Mouse (Mus musculus): ENCODE measurements at regions not wholly inside any gene's neighbourhood (a gene's known extent, or its start where the extent isn't known, plus 50 kb on each side); places are given as distances from the start of the nearest gene placed in this dataset.

DNA sequence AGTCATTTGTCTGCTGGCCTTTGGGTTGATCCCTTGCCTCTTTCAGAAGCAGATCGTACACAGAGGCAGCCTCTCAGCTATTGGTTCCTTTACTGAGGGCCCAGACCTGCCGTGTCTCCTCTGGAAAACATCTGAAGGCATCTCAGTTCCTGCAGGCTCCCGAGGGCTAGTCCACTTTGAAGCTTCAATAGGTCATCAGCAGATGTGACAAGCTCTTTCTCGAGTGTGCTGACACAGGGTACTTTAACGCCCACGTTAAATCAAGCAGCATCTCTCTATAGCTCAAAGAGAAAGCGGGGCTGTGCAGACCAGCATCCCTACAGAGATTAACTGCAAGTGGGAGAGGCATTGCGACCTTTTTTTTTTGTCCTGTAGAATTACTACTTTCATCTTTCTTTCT, 96.0 kb upstream of the Phyhipl start:
- Histone ChIP-seq H3K27ac (no peak overlapping the region), H3K36me3 (no peaks in the 10 kb centered on the region), H3K27me3 (ENCODE audit: low read depth, poor library complexity, severe bottlenecking) (no peaks in the 10 kb centered on the region), H3K4me1 (no peaks in the 10 kb centered on the region), H3K4me3 (no peak overlapping the region), H3K9me3 (replicated peaks) (no peaks in the 10 kb centered on the region)
- DNase-seq (ENCODE audit: low spot score): no peak
- WGBS: 54% methylated on average over 8 of the region's 8 CpGs

DNA sequence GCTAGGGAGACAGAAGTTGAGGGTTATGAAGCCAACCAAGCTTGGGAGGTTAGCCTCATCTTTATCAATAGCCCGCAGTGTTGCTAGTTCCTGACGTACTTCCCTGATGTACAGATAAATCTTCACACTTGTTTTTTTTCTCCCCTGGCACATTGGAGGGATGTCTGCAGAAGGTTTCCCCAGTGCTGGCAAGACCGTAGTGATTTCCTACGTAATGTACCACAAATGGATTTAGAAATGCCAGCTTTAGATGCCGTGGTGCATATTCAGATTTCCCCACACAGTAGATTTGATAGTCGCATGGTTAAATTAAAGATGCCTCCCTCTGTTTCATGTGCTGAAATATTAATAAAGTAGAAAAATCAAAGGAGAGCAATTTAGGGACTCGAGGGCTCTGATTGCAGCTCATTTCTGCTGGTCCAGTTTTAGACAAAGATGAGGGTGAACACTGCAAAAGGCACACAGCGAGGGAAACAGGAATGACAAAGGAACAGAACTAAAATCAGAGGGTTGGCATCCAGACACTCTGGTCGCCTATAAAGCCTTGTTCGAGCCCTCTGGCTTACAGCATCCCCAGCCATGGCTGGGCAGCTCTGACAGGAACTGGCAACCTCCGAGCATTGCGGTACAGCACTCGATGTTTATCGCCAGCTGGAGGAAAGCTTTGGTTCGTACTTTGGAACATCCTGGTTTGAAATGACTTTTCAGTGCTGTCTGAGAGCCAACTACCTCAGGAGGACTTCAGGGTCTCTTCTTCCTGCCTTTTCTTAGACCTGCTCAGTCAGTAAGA, 94.8 kb upstream of the Phyhipl start:
- Histone ChIP-seq H3K27me3 (ENCODE audit: low read depth, poor library complexity, severe bottlenecking) (no peaks in the 10 kb centered on the region), H3K36me3 (no peaks in the 10 kb centered on the region), H3K4me3 (no peak overlapping the region), H3K4me1 (no peaks in the 10 kb centered on the region), H3K27ac (no peak overlapping the region), H3K9me3 (replicated peaks) (no peaks in the 10 kb centered on the region)
- WGBS: 93% methylated on average over 15 of the region's 15 CpGs
- no peak for DNase-seq (ENCODE audit: low spot score)

DNA sequence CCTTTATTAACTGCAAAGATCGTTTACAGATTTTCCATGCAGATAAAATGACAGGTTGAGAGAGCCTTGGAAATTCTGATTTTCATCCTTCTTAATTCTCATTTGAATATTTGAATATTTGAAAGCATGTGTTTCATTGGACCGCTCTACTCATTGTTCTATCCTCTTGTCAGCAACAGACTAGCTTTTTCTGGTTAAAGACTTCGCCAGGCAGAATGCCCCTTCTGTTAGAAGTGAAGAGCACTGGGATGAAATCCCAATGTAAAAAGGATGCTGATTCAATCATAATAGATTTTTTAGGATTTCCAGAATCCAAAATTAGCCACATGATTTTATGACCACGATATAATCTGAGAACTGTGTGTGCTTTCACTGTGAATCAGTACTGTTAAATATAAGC, 90.8 kb upstream of the Phyhipl start:
- WGBS: 92% methylated on average over 4 of the region's 4 CpGs
- no peaks in the 10 kb centered on the region for H3K4me1 ChIP-seq
- no peaks in the 10 kb centered on the region for H3K9me3 ChIP-seq (replicated peaks)
- H3K4me3 ChIP-seq: no peak overlapping the region
- no peaks in the 10 kb centered on the region for H3K36me3 ChIP-seq
- H3K27ac ChIP-seq: no peak overlapping the region
- no peaks in the 10 kb centered on the region for H3K27me3 ChIP-seq (ENCODE audit: low read depth, poor library complexity, severe bottlenecking)
- no peak for DNase-seq (ENCODE audit: low spot score)

DNA sequence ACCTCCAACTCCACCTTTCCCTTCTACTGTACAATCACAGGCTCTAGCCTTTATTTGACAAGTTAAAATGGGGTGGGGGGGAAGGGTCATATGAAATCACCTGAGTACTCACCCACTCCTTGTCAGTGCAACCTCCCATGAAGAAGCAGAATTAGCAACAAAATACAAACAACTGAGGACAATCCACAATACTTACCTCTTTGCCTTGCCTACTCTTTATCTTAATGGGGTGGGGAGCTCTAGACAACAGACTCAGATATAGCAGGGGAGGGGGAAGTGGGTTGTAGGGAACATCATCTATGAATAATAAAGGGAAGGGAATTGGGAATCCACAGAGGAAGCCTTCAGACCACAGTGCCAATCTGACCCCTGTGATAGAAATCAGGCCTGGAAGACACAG, 86.1 kb upstream of the Phyhipl start:
- H3K9me3 ChIP-seq (replicated peaks): no peaks in the 10 kb centered on the region
- no peak overlapping the region for H3K4me3 ChIP-seq
- DNase-seq (ENCODE audit: low spot score): no peak
- H3K4me1 ChIP-seq: no peaks in the 10 kb centered on the region
- H3K27me3 ChIP-seq (ENCODE audit: low read depth, poor library complexity, severe bottlenecking): no peaks in the 10 kb centered on the region
- H3K27ac ChIP-seq: no peak overlapping the region
- H3K36me3 ChIP-seq: no peaks in the 10 kb centered on the region

DNA sequence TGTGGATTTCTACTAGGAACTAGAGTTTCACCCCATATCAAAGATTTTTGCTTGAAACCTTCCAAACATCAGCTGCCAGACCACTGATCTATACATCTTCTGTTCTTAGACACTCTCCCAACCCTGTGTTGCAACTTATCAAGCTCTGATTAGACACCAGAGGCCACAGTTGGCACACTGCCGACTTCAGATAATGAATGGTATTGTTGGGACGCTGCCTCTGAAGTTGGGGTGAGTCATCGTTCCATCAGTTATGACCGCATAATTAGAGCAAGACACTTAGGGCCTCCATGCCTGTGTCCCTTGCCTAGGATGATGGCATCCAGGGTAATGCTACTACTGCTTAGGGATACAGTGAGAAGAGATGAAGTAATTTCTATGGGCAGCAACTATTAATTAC, 84.3 kb upstream of the Phyhipl start:
- Histone ChIP-seq H3K27ac (no peak overlapping the region), H3K4me1 (no peaks in the 10 kb centered on the region), H3K4me3 (no peak overlapping the region), H3K27me3 (ENCODE audit: low read depth, poor library complexity, severe bottlenecking) (no peaks in the 10 kb centered on the region), H3K9me3 (replicated peaks) (no peaks in the 10 kb centered on the region), H3K36me3 (no peaks in the 10 kb centered on the region)
- DNase-seq (ENCODE audit: low spot score): no peak
- 92% methylated on average over 4 of the region's 4 CpGs for WGBS

DNA sequence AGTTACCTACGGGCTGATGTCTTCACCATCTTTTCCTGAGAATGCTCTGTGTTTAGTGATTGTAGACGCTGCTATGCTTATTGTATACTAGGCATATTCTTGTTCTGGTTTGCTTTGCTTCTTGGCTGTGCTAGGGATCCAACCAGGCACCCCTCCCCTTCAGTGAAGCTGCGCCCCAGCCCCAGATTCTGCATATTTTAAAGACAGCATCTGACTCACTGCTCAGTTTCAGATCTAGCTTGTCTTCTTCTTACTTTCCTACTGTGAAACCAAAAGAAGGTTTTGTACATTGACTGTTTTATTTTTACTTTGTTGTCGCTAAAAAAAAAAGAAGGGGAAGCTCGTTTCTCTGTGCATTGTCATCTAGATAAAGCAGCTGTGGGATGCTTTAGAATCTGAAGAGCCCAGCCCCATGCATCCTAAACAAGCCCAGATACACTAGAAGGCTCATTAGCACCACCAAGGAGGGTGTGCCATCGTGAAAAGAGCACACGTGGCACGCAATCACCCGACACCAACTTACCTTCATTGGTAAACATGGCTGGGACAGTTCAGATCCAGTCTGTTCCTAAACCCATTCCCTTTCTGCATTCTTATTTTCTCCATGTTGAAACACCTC, 83.7 kb upstream of the Phyhipl start:
- Histone ChIP-seq H3K27ac (no peak overlapping the region), H3K4me1 (no peaks in the 10 kb centered on the region), H3K36me3 (no peaks in the 10 kb centered on the region), H3K27me3 (ENCODE audit: low read depth, poor library complexity, severe bottlenecking) (no peaks in the 10 kb centered on the region), H3K4me3 (no peak overlapping the region), H3K9me3 (replicated peaks) (no peaks in the 10 kb centered on the region)
- WGBS: 86% methylated on average over 9 of the region's 9 CpGs
- no peak for DNase-seq (ENCODE audit: low spot score)

DNA sequence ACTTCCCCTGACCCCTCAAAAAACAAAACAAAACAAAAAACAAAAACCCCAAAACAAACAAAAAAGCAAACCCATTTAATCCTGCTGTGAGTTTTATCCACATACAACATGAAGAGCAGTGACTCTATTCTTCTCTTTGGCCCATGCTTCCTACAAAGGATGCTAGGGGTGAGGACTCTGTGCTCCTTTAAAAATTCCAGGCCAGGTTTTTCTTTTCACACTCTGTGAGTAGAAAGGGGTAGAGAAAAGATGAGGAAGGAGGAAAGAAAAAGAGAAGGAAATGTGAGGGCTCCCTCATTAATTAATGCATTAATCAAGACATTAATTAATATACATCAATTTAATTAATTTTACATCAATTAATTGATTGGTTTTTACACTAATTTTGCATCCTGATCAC, 82.9 kb upstream of the Phyhipl start:
- H3K36me3 ChIP-seq: no peaks in the 10 kb centered on the region
- H3K27me3 ChIP-seq (ENCODE audit: low read depth, poor library complexity, severe bottlenecking): no peaks in the 10 kb centered on the region
- no peaks in the 10 kb centered on the region for H3K4me1 ChIP-seq
- H3K4me3 ChIP-seq: no peak overlapping the region
- no peaks in the 10 kb centered on the region for H3K9me3 ChIP-seq (replicated peaks)
- no peak for DNase-seq (ENCODE audit: low spot score)
- no peak overlapping the region for H3K27ac ChIP-seq

DNA sequence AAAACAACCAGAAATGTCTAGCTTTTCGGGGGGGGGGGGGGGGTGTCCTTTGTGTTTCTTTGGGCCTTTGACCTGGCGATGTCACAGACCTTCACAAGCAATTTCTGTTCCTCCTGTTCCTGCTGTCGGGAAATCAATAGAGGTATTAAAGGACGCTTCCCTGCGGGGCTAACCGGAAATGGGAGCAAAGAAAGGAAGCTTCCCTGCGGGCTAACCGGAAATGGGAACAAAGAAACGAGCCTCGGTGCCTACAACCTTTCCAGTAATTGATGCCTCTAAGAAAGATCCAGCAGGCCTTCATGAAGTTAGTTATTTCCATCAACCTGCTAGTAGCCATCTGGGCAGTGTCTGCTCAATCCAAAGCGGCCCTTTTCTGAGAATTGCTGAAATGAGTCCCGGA, 78.2 kb upstream of the Phyhipl start:
- no peaks in the 10 kb centered on the region for H3K4me1 ChIP-seq
- no peak overlapping the region for H3K27ac ChIP-seq
- no peaks in the 10 kb centered on the region for H3K27me3 ChIP-seq (ENCODE audit: low read depth, poor library complexity, severe bottlenecking)
- H3K36me3 ChIP-seq: no peaks in the 10 kb centered on the region
- H3K9me3 ChIP-seq (replicated peaks): no peaks in the 10 kb centered on the region
- no peak for DNase-seq (ENCODE audit: low spot score)
- no peak overlapping the region for H3K4me3 ChIP-seq
- 85% methylated on average over 12 of the region's 12 CpGs for WGBS

DNA sequence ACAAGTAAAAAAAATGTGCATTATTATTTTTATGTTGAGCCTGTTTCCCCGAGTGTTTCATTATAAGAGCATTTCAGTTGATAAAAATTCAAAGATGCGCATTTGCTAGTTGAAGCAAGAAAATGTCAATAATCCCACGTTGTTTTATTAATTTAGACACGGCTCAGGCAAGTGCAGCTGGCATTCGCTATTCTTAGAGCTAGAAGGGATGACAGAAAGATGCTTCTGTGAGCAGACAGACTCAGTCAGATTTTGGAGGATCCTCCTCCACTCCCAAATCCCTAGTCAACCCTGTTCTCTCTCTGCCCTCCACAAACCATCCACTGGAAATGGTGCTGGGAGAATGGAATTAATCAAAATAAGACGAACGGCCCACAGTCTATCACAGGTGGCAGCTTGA, 77.7 kb upstream of the Phyhipl start:
- no peak for DNase-seq (ENCODE audit: low spot score)
- Histone ChIP-seq H3K9me3 (replicated peaks) (no peaks in the 10 kb centered on the region), H3K27ac (no peak overlapping the region), H3K4me1 (no peaks in the 10 kb centered on the region), H3K27me3 (ENCODE audit: low read depth, poor library complexity, severe bottlenecking) (no peaks in the 10 kb centered on the region), H3K4me3 (no peak overlapping the region), H3K36me3 (no peaks in the 10 kb centered on the region)
- WGBS: 93% methylated on average over 7 of the region's 7 CpGs

DNA sequence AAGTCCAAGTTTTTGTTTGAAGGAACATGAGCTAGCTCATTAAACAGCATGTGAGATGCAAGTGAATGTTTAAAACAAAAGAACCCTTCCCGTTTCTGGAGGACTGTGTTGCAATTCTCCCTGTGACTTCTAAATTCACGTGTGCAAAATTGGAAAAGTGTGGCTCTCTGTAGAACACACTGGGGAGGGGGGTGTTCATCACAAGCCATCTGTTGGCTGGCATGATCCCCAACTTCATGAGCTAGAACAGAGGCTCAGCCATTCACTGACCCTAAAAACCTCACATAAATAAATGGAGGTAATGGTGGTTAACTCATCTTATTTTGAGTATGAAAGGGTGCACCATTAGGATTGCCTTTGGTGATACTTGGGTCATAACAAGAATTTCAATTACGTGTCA, 69.3 kb upstream of the Phyhipl start:
- DNase-seq (ENCODE audit: low spot score): no peak
- no peak overlapping the region for H3K4me3 ChIP-seq
- H3K36me3 ChIP-seq: no peaks in the 10 kb centered on the region
- WGBS: 84% methylated on average over 3 of the region's 3 CpGs
- no peak overlapping the region for H3K27ac ChIP-seq
- H3K27me3 ChIP-seq (ENCODE audit: low read depth, poor library complexity, severe bottlenecking): no peaks in the 10 kb centered on the region
- no peaks in the 10 kb centered on the region for H3K4me1 ChIP-seq
- no peaks in the 10 kb centered on the region for H3K9me3 ChIP-seq (replicated peaks)

DNA sequence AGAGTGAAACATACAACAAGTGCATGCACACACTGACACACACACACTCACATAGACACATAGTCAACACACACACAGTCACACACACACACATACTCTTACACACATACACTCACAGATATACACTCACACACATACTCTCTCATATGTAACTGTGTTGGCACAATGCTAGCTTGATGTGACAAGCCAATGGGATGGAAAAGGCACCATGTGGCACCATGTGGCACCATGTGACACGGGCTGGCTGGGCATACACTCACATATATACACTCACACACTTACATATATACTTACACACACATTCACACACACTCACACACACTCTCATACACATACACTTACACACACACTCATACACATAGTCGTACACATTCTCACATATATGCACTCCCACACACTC, 67.0 kb upstream of the Phyhipl start:
- 95% methylated on average over 2 of the region's 2 CpGs for WGBS

DNA sequence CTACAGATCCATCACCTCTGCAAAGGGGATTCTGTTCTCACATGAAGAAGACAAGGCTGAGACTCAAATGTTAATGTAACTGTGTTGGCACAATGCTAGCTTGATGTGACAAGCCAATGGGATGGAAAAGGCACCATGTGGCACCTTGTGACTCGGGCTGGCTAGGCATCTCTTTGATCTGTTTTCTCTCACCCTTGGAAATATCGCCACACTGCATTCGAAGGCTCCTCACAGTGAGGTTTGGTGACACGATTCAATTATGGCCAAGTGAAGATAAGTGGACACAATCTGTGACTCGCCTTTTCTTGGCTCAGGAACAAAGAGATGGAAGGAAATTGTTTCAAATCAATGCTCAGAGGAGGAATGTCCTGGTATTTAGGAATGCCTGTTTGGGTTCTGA, 66.6 kb upstream of the Phyhipl start:
- H3K36me3 ChIP-seq: no peaks in the 10 kb centered on the region
- no peaks in the 10 kb centered on the region for H3K27me3 ChIP-seq (ENCODE audit: low read depth, poor library complexity, severe bottlenecking)
- no peak overlapping the region for H3K27ac ChIP-seq
- no peaks in the 10 kb centered on the region for H3K9me3 ChIP-seq (replicated peaks)
- H3K4me3 ChIP-seq: no peak overlapping the region
- H3K4me1 ChIP-seq: peaks cover 4% of the 10 kb centered on the region; the same call in 1 of the 2 replicates
- WGBS: 85% methylated on average over 5 of the region's 5 CpGs
- no peak for DNase-seq (ENCODE audit: low spot score)

More for the DNA sequence above, 67.0 kb upstream of the Phyhipl start:
- H3K9me3 ChIP-seq (replicated peaks): no peaks in the 10 kb centered on the region
- no peaks in the 10 kb centered on the region for H3K36me3 ChIP-seq
- H3K27me3 ChIP-seq (ENCODE audit: low read depth, poor library complexity, severe bottlenecking): no peaks in the 10 kb centered on the region
- no peak overlapping the region for H3K27ac ChIP-seq
- no peak for DNase-seq (ENCODE audit: low spot score)
- H3K4me3 ChIP-seq: no peak overlapping the region
- no peaks in the 10 kb centered on the region for H3K4me1 ChIP-seq

DNA sequence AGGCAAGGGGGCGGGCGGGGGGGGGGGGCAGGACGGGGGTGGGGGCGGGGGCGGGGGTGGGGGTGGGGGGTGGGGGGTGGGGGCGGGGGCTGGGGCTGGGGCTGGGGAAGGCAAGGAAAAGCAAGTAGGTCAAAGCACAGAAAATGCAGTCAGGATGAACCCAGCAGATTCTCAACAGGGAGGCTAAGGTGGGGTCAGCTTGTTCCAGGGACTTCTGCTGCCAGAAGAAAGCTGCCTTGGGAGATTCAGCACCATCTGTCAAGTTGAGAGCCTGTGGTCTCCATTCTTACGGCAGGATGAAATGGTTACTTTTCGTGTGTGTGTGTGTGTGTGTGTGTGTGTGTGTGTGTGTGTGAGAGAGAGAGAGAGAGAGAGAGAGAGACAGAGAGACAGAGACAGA, 61.7 kb upstream of the Phyhipl start:
- no peak overlapping the region for H3K27ac ChIP-seq
- 8% methylated on average over 8 of the region's 8 CpGs for whole genome bisulfite sequencing
- no peaks in the 10 kb centered on the region for H3K36me3 ChIP-seq
- H3K27me3 ChIP-seq (ENCODE audit: low read depth, poor library complexity, severe bottlenecking): no peaks in the 10 kb centered on the region
- no peak overlapping the region for H3K4me3 ChIP-seq
- DNase-seq (ENCODE audit: low spot score): no peak
- H3K9me3 ChIP-seq (replicated peaks): no peaks in the 10 kb centered on the region
- H3K4me1 ChIP-seq: peaks cover 8% of the 10 kb centered on the region

DNA sequence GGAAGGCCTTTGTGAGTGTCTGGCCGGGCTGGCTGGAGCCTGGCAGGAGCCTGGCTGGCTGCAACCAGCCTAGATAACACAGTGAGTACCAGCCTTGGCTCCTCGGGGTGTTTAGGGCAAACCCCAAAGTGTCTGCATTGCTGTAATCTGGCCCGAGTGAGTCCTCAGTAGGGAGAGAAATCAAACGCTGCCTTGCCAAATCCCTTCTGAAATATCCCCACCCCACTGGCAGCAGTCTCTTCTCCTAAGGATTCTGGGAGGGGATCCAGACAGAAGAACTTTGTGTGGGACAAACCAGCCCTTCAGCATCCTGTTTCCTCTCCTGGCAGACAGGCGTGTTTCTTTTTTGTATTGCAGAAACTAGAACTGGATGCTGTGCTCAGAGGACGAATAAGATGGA, 61.3 kb upstream of the Phyhipl start:
- no peak for DNase-seq (ENCODE audit: low spot score)
- peaks cover 8% of the 10 kb centered on the region for H3K4me1 ChIP-seq
- H3K4me3 ChIP-seq: no peak overlapping the region
- H3K27me3 ChIP-seq (ENCODE audit: low read depth, poor library complexity, severe bottlenecking): no peaks in the 10 kb centered on the region
- no peaks in the 10 kb centered on the region for H3K9me3 ChIP-seq (replicated peaks)
- WGBS: 18% methylated on average over 6 of the region's 6 CpGs
- H3K36me3 ChIP-seq: no peaks in the 10 kb centered on the region
- peak overlapping the region; percentile 42; the same call in 1 of the 2 replicates for H3K27ac ChIP-seq
